Mouse (Mus musculus) limb, embryonic 12.5 days (tissue): ENCODE results near the gene Snx20. TPM values are rescaled to one million over a fixed set of nuclear protein-coding genes. Genes with fewer than 3 reads are reported as not detected.

Source experiments
- ATAC-seq: fragments of 200-750 bp; cut with Nextera tagmentation; 2 replicates; pipeline ENCODE4 v1.8.0; 2017; ENCODE audit warnings: low read depth, moderate TSS enrichment; ENCODE audit not compliant: insufficient number of reproducible peaks, insufficient read depth, low FRiP score, low TSS enrichment
- H3K27ac ChIP-seq: fragments of 300-500 bp; sonication (generic); 2 replicates; pipeline ENCODE4 v1.5.1; 2016; ENCODE audit warnings: mild to moderate bottlenecking, moderate library complexity
- H3K27me3 ChIP-seq: fragments of 300-500 bp; sonication (generic); 2 replicates; pipeline ENCODE4 v1.6.1; 2016; ENCODE audit warnings: mild to moderate bottlenecking, moderate library complexity
- H3K36me3 ChIP-seq: fragments of 300-500 bp; sonication (generic); 2 replicates; pipeline ENCODE4 v1.6.1; 2016; ENCODE audit warnings: mild to moderate bottlenecking, moderate library complexity
- H3K4me1 ChIP-seq: fragments of 300-500 bp; sonication (generic); replicated peaks from 2 replicates; pipeline ENCODE4 v1.6.1; 2016
- H3K4me2 ChIP-seq: fragments of 300-500 bp; sonication (generic); 2 replicates; pipeline ENCODE4 v1.6.1; 2016; ENCODE audit warnings: mild to moderate bottlenecking, moderate library complexity
- H3K4me3 ChIP-seq: fragments of 300-500 bp; sonication (generic); replicated peaks from 2 replicates; pipeline ENCODE4 v1.5.1; 2016; ENCODE audit warnings: mild to moderate bottlenecking
- H3K9ac ChIP-seq: fragments of 300-500 bp; sonication (generic); replicated peaks from 2 replicates; pipeline ENCODE4 v1.6.1; 2016; ENCODE audit warnings: mild to moderate bottlenecking, moderate library complexity
- H3K9me3 ChIP-seq: fragments of 300-500 bp; sonication (generic); 2 replicates; pipeline ENCODE4 v1.6.1; 2016; ENCODE audit warnings: mild to moderate bottlenecking, moderate library complexity
- WGBS: fragments of 180-500 bp; shearing (Covaris S2); methylation state at CpG from one replicate; pipeline ENCODE4 v1.1.7; 2016; 5-methylcytosine and 5-hydroxymethylcytosine counted together
- polyA plus RNA-seq: library from polyadenylated mRNA; unstranded; fragments of >200 nt; fragmentation: Nextera tagmentation; extraction: Ambion mirVana; gene quantifications from 2 replicates; pipeline ENCODE4 v1.2.1, GENCODE M21; 2016

The Snx20 gene
- polyA plus RNA-seq, 1 experiment from 2014 or later, result 1.7 TPM

- no peak overlapping the region for H3K27ac ChIP-seq
- H3K4me1 ChIP-seq, result peaks cover 16% of the 10 kb centered on the region
- no peak overlapping the region for H3K9ac ChIP-seq
- no peak for ATAC-seq
- peaks cover 53% of the 10 kb centered on the region for H3K27me3 ChIP-seq
- no peak overlapping the region for H3K4me2 ChIP-seq
- H3K36me3 ChIP-seq, result no peaks in the 10 kb centered on the region
- 89% methylated on average over 3 of the region's 3 CpGs for WGBS
- H3K4me3 ChIP-seq, result no peak overlapping the region
- no peaks in the 10 kb centered on the region; the same call in 1 of the 2 replicates for H3K9me3 ChIP-seq
These were observed 11.7 kb downstream of the Snx20 start for GRCm38 (mm10) chr8:88624276-88624675.

GRCm38 (mm10) chr8:88623351-88623750 is 12.6 kb downstream of the Snx20 start:
- Histone ChIP-seq H3K4me1 (peaks cover 11% of the 10 kb centered on the region), H3K4me3 (no peak overlapping the region), H3K9me3 (no peaks in the 10 kb centered on the region; the same call in 1 of the 2 replicates), H3K9ac (no peak overlapping the region), H3K36me3 (no peaks in the 10 kb centered on the region), H3K4me2 (no peak overlapping the region), H3K27me3 (peaks cover 44% of the 10 kb centered on the region), H3K27ac (no peak overlapping the region)
- WGBS, result 74% methylated on average over 3 of the region's 3 CpGs
- no peak for ATAC-seq

- no peak overlapping the region for H3K27ac ChIP-seq
- WGBS, result 1% methylated on average over 8 of the region's 8 CpGs
- no peak overlapping the region for H3K9ac ChIP-seq
- H3K4me3 ChIP-seq, result no peak overlapping the region
- ATAC-seq, result no peak
- H3K4me1 ChIP-seq, result no peaks in the 10 kb centered on the region
- no peaks in the 10 kb centered on the region for H3K36me3 ChIP-seq
- H3K4me2 ChIP-seq, result no peak overlapping the region
- H3K9me3 ChIP-seq, result no peaks in the 10 kb centered on the region; the same call in 1 of the 2 replicates
- peaks cover 27% of the 10 kb centered on the region; the same call in 1 of the 2 replicates for H3K27me3 ChIP-seq
These were observed 14.5 kb downstream of the Snx20 start for GRCm38 (mm10) chr8:88621408-88621807.

GRCm38 (mm10) chr8:88620931-88621330 is 15.0 kb downstream of the Snx20 start:
- H3K27me3 ChIP-seq, result peaks cover 23% of the 10 kb centered on the region; the same call in 1 of the 2 replicates
- no peak overlapping the region for H3K9ac ChIP-seq
- no peaks in the 10 kb centered on the region for H3K4me1 ChIP-seq
- H3K4me3 ChIP-seq, result no peak overlapping the region
- no peak for ATAC-seq
- 58% methylated on average over 5 of the region's 5 CpGs for WGBS
- no peaks in the 10 kb centered on the region; the same call in 1 of the 2 replicates for H3K9me3 ChIP-seq
- no peak overlapping the region for H3K27ac ChIP-seq
- H3K36me3 ChIP-seq, result no peaks in the 10 kb centered on the region
- H3K4me2 ChIP-seq, result no peak overlapping the region

GRCm38 (mm10) chr8:88619513-88619912 is 16.4 kb downstream of the Snx20 start:
- Histone ChIP-seq H3K9ac (no peak overlapping the region), H3K4me3 (no peak overlapping the region), H3K4me2 (no peak overlapping the region), H3K9me3 (no peaks in the 10 kb centered on the region; the same call in 1 of the 2 replicates), H3K36me3 (no peaks in the 10 kb centered on the region), H3K27me3 (peaks cover 8% of the 10 kb centered on the region; the same call in 1 of the 2 replicates), H3K27ac (no peak overlapping the region), H3K4me1 (no peaks in the 10 kb centered on the region; the same call in 1 of the 2 replicates)
- whole genome bisulfite sequencing, result 71% methylated on average over 3 of the region's 3 CpGs
- no peak for ATAC-seq

- no peak overlapping the region for H3K4me3 ChIP-seq
- H3K9me3 ChIP-seq, result no peaks in the 10 kb centered on the region; the same call in 1 of the 2 replicates
- no peak overlapping the region for H3K27ac ChIP-seq
- H3K9ac ChIP-seq, result no peak overlapping the region
- no peaks in the 10 kb centered on the region; the same call in 1 of the 2 replicates for H3K4me1 ChIP-seq
- whole genome bisulfite sequencing, result 78% methylated on average over 5 of the region's 5 CpGs
- peaks cover 8% of the 10 kb centered on the region; the same call in 1 of the 2 replicates for H3K27me3 ChIP-seq
- ATAC-seq, result no peak
- no peaks in the 10 kb centered on the region for H3K36me3 ChIP-seq
- no peak overlapping the region for H3K4me2 ChIP-seq
These were observed 17.3 kb downstream of the Snx20 start for GRCm38 (mm10) chr8:88618612-88619011.

- Histone ChIP-seq H3K4me3 (no peak overlapping the region), H3K4me2 (no peak overlapping the region), H3K9ac (no peak overlapping the region), H3K27me3 (no peaks in the 10 kb centered on the region; the same call in 1 of the 2 replicates), H3K36me3 (no peaks in the 10 kb centered on the region), H3K27ac (no peak overlapping the region), H3K9me3 (no peaks in the 10 kb centered on the region; the same call in 1 of the 2 replicates), H3K4me1 (peaks cover 12% of the 10 kb centered on the region)
- ATAC-seq, result no peak
- 63% methylated on average over 5 of the region's 5 CpGs for WGBS
These were observed 20.9 kb downstream of the Snx20 start for GRCm38 (mm10) chr8:88614981-88615380.

- H3K27me3 ChIP-seq, result no peaks in the 10 kb centered on the region; the same call in 1 of the 2 replicates
- WGBS, result 46% methylated on average over 6 of the region's 6 CpGs
- H3K4me1 ChIP-seq, result peaks cover 20% of the 10 kb centered on the region
- H3K27ac ChIP-seq, result no peak overlapping the region
- no peak for ATAC-seq
- no peak overlapping the region for H3K4me3 ChIP-seq
- H3K4me2 ChIP-seq, result no peak overlapping the region
- H3K36me3 ChIP-seq, result no peaks in the 10 kb centered on the region
- H3K9me3 ChIP-seq, result no peaks in the 10 kb centered on the region
- H3K9ac ChIP-seq, result no peak overlapping the region
These were observed 25.7 kb downstream of the Snx20 start for GRCm38 (mm10) chr8:88610271-88610670.

- H3K27ac ChIP-seq, result no peak overlapping the region
- no peak overlapping the region for H3K4me2 ChIP-seq
- H3K36me3 ChIP-seq, result no peaks in the 10 kb centered on the region
- H3K4me1 ChIP-seq, result peaks cover 31% of the 10 kb centered on the region
- H3K9ac ChIP-seq, result no peak overlapping the region
- no peaks in the 10 kb centered on the region; the same call in 1 of the 2 replicates for H3K27me3 ChIP-seq
- ATAC-seq, result no peak
- WGBS, result 77% methylated on average over 8 of the region's 8 CpGs
- no peaks in the 10 kb centered on the region for H3K9me3 ChIP-seq
- H3K4me3 ChIP-seq, result no peak overlapping the region
These were observed 26.9 kb downstream of the Snx20 start for GRCm38 (mm10) chr8:88609036-88609435.

GRCm38 (mm10) chr8:88605361-88606040 is 30.4 kb downstream of the Snx20 start:
- no peak for ATAC-seq
- Histone ChIP-seq H3K4me1 (peaks cover 30% of the 10 kb centered on the region), H3K27me3 (no peaks in the 10 kb centered on the region), H3K9ac (no peak overlapping the region), H3K4me3 (no peak overlapping the region), H3K27ac (no peak overlapping the region), H3K36me3 (no peaks in the 10 kb centered on the region), H3K4me2 (no peak overlapping the region), H3K9me3 (peaks cover 10% of the 10 kb centered on the region; the same call in 1 of the 2 replicates)
- WGBS, result 38% methylated on average over 13 of the region's 13 CpGs

GRCm38 (mm10) chr8:88604065-88605038 is 31.6 kb downstream of the Snx20 start:
- peaks cover 10% of the 10 kb centered on the region; the same call in 1 of the 2 replicates for H3K9me3 ChIP-seq
- peak overlapping the region; percentile 41; the same call in 1 of the 2 replicates for H3K27ac ChIP-seq
- peak overlapping the region; percentile 58 for H3K4me2 ChIP-seq
- H3K36me3 ChIP-seq, result no peaks in the 10 kb centered on the region
- no peaks in the 10 kb centered on the region for H3K27me3 ChIP-seq
- WGBS, result 4% methylated on average over 20 of the region's 20 CpGs
- ATAC-seq, result peak; percentile 88
- H3K9ac ChIP-seq, result 0 out of 2 replicates have a peak overlapping the region, but pooled peaks have one; percentile 23
- peak overlapping the region; percentile 32 for H3K4me3 ChIP-seq
- H3K4me1 ChIP-seq, result peaks cover 35% of the 10 kb centered on the region
